Mouse (Mus musculus): ENCODE results near the gene Alkbh4.

The Alkbh4 gene

DNA sequence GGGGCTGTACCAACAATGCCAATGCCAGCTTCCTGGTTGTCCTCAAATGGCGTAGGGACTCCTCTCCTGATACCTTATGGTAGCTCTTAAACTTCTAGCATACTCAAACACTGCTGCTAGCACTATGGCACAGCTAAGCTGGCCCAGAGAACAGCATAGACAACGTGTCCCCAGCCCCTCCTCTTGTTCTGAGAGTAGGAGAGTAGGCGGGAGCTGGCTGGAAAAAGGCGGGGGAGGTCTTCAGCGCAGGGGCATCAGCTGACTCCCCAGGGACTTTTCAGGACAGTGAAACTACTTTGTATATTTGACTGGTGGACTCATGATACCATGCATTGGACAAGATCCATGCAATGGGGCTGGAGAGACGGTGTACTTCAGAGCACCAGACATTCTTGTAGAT is 46.1 kb downstream of the Alkbh4 start:
- no peak for DNase-seq (ENCODE audit: low spot score in 2 of 2)

DNA sequence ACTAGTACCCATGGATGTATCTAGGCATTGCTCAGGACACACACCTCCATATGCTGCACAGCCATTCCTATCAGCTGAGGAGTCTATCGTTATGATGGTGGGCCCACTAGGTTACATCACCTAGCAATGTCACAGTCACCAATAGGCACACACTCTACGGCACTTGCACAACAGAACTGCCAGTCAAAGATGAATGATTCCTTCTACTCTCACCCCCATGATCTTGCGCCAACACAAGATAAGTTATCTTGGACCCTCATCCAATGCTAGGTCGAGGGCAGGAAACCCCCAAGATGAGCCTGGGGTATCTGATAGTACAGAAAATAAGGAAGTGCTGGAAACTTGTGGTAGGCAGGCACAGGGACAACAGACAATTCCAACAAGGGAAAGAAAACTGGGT is 46.9 kb downstream of the Alkbh4 start:
- DNase-seq (ENCODE audit: low spot score in 2 of 2), result no peak

DNA sequence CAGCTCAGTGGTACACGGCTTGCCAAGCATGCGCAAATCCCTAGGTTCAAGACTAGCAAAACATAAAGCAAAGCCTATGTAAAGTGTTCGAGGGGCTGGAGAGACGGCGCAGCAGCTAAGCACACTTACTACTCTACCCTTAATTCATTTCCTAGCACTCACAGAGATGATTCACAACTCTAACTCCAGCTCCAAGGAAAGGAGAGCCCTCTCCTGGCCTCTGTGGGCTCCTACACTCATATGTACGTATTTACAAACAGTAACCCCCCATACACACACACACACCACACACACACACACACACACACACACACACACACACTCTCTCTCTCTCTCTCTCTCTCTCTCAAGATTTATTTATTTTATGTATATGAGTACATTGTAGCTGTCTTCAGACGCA is 47.8 kb downstream of the Alkbh4 start:
- no peak for DNase-seq (ENCODE audit: low spot score in 2 of 2)

DNA sequence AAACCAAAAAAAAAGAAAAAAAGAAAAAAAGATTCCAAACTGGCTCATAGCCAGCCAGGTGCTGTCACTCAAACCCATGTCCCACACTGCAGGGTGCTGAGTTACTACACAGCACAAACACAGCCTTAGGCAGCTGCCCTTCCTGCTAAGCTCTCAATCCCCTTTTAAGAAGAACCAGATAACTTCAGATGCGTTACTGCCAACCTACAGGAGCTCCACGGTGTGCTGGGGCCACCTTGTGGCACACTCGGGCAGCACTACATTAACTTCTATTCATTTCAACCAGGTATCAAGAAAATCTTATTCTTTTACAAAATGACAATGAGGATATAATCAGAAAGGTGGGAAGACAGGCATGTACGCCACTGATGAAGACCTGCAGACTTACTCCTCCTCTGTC is 50.8 kb downstream of the Alkbh4 start:
- peak; percentile 54 to 72 for DNase-seq (ENCODE audit: low spot score in 2 of 2)

All from spleen, postnatal 4 days (tissue).